Mouse (Mus musculus) CH12.LX (cell line): Measurements from ENCODE around the gene Fahd2a. TPM values are rescaled to one million over a fixed set of nuclear protein-coding genes. Genes with fewer than 3 reads are reported as not detected.

ENCODE experiments used
- DNase-seq: peaks from one replicate; pipeline ENCODE4 v3.0.0-alpha.2; 2013; ENCODE audit errors: extremely low read depth
- H3K27ac ChIP-seq: 2 replicates; pipeline ENCODE4 v1.5.1; 2012; ENCODE audit warnings: low read depth, mild to moderate bottlenecking, control low read depth, moderate library complexity; ENCODE audit not compliant: insufficient read depth
- H3K27me3 ChIP-seq: replicated peaks from 2 replicates; pipeline ENCODE3; 2012; ENCODE audit warnings: inconsistent platforms
- H3K36me3 ChIP-seq, 2 experiments: replicated peaks in 1 of 2; 2 replicates each; pipeline versions ENCODE3 to v1.6.1; 2012; ENCODE audit warnings: inconsistent platforms in 1 of 2, low read length in 1 of 2, mild to moderate bottlenecking in 1 of 2, mixed read lengths in 1 of 2, moderate library complexity in 1 of 2; ENCODE audit not compliant: control insufficient read depth in 1 of 2, insufficient read depth in 1 of 2
- H3K4me1 ChIP-seq, 2 experiments: 2 replicates each; pipeline ENCODE4 v1.6.1; 2012; ENCODE audit warnings: inconsistent platforms in 1 of 2, moderate library complexity in 1 of 2; ENCODE audit not compliant: insufficient read depth in 2 of 2, control insufficient read depth in 1 of 2
- H3K4me2 ChIP-seq: 2 replicates; pipeline ENCODE4 v1.6.1; 2012; ENCODE audit warnings: low read depth, mild to moderate bottlenecking, control low read depth; ENCODE audit not compliant: poor library complexity, insufficient read depth, severe bottlenecking
- H3K4me3 ChIP-seq, 3 experiments: fragments of 150-350 bp in 1 of 3; sonication (generic) in 1 of 3; replicated peaks in 1 of 3; 2 replicates each; pipeline versions ENCODE3 to v1.5.1; 2011 to 2012; ENCODE audit warnings: low read depth in 2 of 3, low read length in 2 of 3, mild to moderate bottlenecking in 2 of 3, moderate library complexity in 2 of 3, control low read depth in 1 of 3, improper control_type of control experiment in 1 of 3, inconsistent platforms in 1 of 3, mixed read lengths in 1 of 3; ENCODE audit not compliant: poor library complexity in 1 of 3
- H3K79me2 ChIP-seq: replicated peaks from 2 replicates; pipeline ENCODE4 v1.6.1; 2012; ENCODE audit warnings: mild to moderate bottlenecking, moderate library complexity; ENCODE audit not compliant: control insufficient read depth, poor library complexity, insufficient read depth, severe bottlenecking; ENCODE audit errors: extremely low read depth
- H3K9ac ChIP-seq: 2 replicates; pipeline ENCODE4 v1.6.1; 2012; ENCODE audit warnings: low read depth, mild to moderate bottlenecking, control low read depth, moderate library complexity; ENCODE audit not compliant: insufficient read depth
- H3K9me3 ChIP-seq: replicated peaks from 2 replicates; pipeline ENCODE3; 2012; ENCODE audit warnings: low read length, inconsistent platforms, mixed read lengths
- BHLHE40 ChIP-seq: IDR thresholded peaks from 2 replicates; pipeline ENCODE4 v1.6.1; 2011; ENCODE audit warnings: mild to moderate bottlenecking, low read depth, low read length, improper control_type of control experiment
- CHD2 ChIP-seq: IDR thresholded peaks from 2 replicates; pipeline ENCODE4 v1.6.1; 2011; ENCODE audit warnings: low read length, improper control_type of control experiment
- CTCF ChIP-seq, 2 experiments: IDR thresholded peaks in 1 of 2; conservative IDR thresholded peaks in 1 of 2; 2 replicates each; pipeline ENCODE4 v1.5.1; 2011 to 2012; ENCODE audit warnings: low read depth in 2 of 2, low read length in 2 of 2, improper control_type of control experiment in 1 of 2, inconsistent platforms in 1 of 2, mild to moderate bottlenecking in 1 of 2, moderate library complexity in 1 of 2
- E2F4 ChIP-seq: IDR thresholded peaks from 2 replicates; pipeline ENCODE4 v1.6.1; 2011; ENCODE audit warnings: low read depth, low read length, improper control_type of control experiment; ENCODE audit not compliant: insufficient replicate concordance
- ETS1 ChIP-seq: conservative IDR thresholded peaks from 2 replicates; pipeline ENCODE4 v1.6.1; 2012; ENCODE audit warnings: low read depth, mild to moderate bottlenecking, inconsistent platforms, low read length, improper control_type of control experiment, moderate library complexity
- GABPA ChIP-seq: IDR thresholded peaks from 2 replicates; pipeline ENCODE4 v1.6.1; 2012; ENCODE audit warnings: low read depth, low read length, improper control_type of control experiment, inconsistent platforms; ENCODE audit not compliant: insufficient replicate concordance
- JUND ChIP-seq: conservative IDR thresholded peaks from 2 replicates; pipeline ENCODE4 v1.6.1; 2011; ENCODE audit warnings: low read depth, low read length, improper control_type of control experiment
- MAFK ChIP-seq: IDR thresholded peaks from 2 replicates; pipeline ENCODE4 v1.6.1; 2011; ENCODE audit warnings: low read length, improper control_type of control experiment; ENCODE audit not compliant: insufficient replicate concordance
- MAX ChIP-seq: IDR thresholded peaks from 2 replicates; pipeline ENCODE4 v1.6.1; 2011; ENCODE audit warnings: low read length, improper control_type of control experiment
- MXI1 ChIP-seq: IDR thresholded peaks from 2 replicates; pipeline ENCODE4 v1.6.1; 2011; ENCODE audit warnings: mild to moderate bottlenecking, low read depth, low read length, improper control_type of control experiment
- MYC ChIP-seq: IDR thresholded peaks from 2 replicates; pipeline ENCODE4 v1.6.1; 2011; ENCODE audit warnings: low read depth, mild to moderate bottlenecking, improper control_type of control experiment, low read length
- NRF1 ChIP-seq: IDR thresholded peaks from 2 replicates; pipeline ENCODE4 v1.6.1; 2014; ENCODE audit warnings: low read depth, mild to moderate bottlenecking, inconsistent platforms, low read length, improper control_type of control experiment, moderate library complexity
- TCF12 ChIP-seq: IDR thresholded peaks from 2 replicates; pipeline ENCODE4 v1.6.1; 2014; ENCODE audit warnings: low read depth, mild to moderate bottlenecking, inconsistent platforms, low read length, improper control_type of control experiment
- USF1 ChIP-seq: IDR thresholded peaks from 2 replicates; pipeline ENCODE4 v1.6.1; 2014; ENCODE audit warnings: low read depth, mild to moderate bottlenecking, inconsistent platforms, low read length, improper control_type of control experiment
- USF2 ChIP-seq: conservative IDR thresholded peaks from 2 replicates; pipeline ENCODE4 v1.6.1; 2011; ENCODE audit warnings: low read depth, low read length, improper control_type of control experiment
- ZC3H11A ChIP-seq: IDR thresholded peaks from 2 replicates; pipeline ENCODE4 v1.6.1; 2012; ENCODE audit warnings: low read depth, mild to moderate bottlenecking, inconsistent platforms, low read length, improper control_type of control experiment
- ZMIZ1 ChIP-seq: IDR thresholded peaks from 2 replicates; pipeline ENCODE4 v1.6.1; 2012; ENCODE audit warnings: low read depth, mild to moderate bottlenecking, inconsistent platforms, low read length, improper control_type of control experiment
- ZNF384 ChIP-seq: IDR thresholded peaks from 2 replicates; pipeline ENCODE4 v1.6.1; 2012; ENCODE audit warnings: low read depth, low read length, improper control_type of control experiment, inconsistent platforms
- dilution Hi-C: fragments of 300-500 bp; cut with MboI; formaldehyde crosslinking; loops from 2 replicates; pipeline ENCODE4 v1.14.3; 2020; ENCODE audit warnings: low sequenced_read_pairs; ENCODE audit not compliant: extremely low pct_unique_long_range_greater_than_20kb, extremely low pct_ligation_motif_present
- in situ Hi-C: fragments of 300-500 bp; cut with MboI; formaldehyde crosslinking; loops from 3 replicates; pipeline ENCODE4 v1.14.3; 2019; ENCODE audit warnings: low sequenced_read_pairs, low pct_ligation_motif_present, low pct_unique_long_range_greater_than_20kb, mixed read lengths
- polyA plus RNA-seq: library from polyadenylated mRNA; unstranded; fragments of >175 nt; gene quantifications from 2 replicates; pipeline ENCODE4 v1.2.1, GENCODE M21; 2012; ENCODE audit warnings: low read depth; ENCODE audit not compliant: insufficient read length
- total RNA-seq, 2 experiments: library from RNA; depleted of rRNA; stranded (reverse); fragments of 300-350 nt in 1 of 2; fragments of >200 nt in 1 of 2; gene quantifications; 2 replicates each; pipeline ENCODE4 v1.2.3; 2012 to 2014

Fahd2a gene
- total and polyA plus RNA-seq, 3 experiments, result 4.5 to 9.9 (median 6.6) TPM

DNA sequence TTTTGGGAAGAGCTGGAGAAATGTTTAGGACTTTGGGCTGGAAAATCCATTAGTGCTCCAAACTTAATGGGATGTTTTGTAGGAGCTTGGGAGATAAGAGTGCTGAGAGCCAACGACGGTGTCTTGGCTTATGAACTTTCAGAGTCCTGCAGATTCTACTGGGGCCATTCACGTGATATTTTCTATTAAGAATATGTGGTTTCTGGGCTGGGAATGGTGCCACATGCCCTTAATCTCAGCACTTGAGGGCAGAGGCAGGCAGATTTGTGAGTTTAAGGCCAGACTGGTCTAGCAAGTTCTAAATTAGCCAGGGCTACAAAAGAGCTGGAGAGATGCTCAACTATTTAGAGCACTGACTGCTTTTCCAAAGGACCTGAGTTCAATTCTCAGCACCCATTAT is 54.0 kb downstream of the Fahd2a start:
- in situ Hi-C loops (no loop called here), dilution Hi-C loops (no loop called here)
- H3K9me3 ChIP-seq, result no peaks in the 10 kb centered on the region
- peaks cover 10% of the 10 kb centered on the region for H3K27me3 ChIP-seq
- no peak for TF ChIP-seq ETS1
- no peak for TF ChIP-seq ZNF384
- TF ChIP-seq BHLHE40, result no peak
- TF ChIP-seq CTCF (conservative IDR thresholded peaks at IDR 0.05 in 1 of 2, IDR thresholded peaks at IDR 0.05 in 1 of 2; ENCODE audit: low read depth in 2 of 2, low read length in 2 of 2), result no peak
- no peak for TF ChIP-seq MYC
- no peak for TF ChIP-seq GABPA
- no peak overlapping the region for H3K9ac ChIP-seq
- H3K4me3 ChIP-seq, result no peak overlapping the region
- no peaks in the 10 kb centered on the region for H3K79me2 ChIP-seq
- no peak overlapping the region for H3K4me2 ChIP-seq
- no peaks in the 10 kb centered on the region for H3K36me3 ChIP-seq
- no peak for DNase-seq
- H3K27ac ChIP-seq, result no peak overlapping the region
- no peaks in the 10 kb centered on the region for H3K4me1 ChIP-seq

DNA sequence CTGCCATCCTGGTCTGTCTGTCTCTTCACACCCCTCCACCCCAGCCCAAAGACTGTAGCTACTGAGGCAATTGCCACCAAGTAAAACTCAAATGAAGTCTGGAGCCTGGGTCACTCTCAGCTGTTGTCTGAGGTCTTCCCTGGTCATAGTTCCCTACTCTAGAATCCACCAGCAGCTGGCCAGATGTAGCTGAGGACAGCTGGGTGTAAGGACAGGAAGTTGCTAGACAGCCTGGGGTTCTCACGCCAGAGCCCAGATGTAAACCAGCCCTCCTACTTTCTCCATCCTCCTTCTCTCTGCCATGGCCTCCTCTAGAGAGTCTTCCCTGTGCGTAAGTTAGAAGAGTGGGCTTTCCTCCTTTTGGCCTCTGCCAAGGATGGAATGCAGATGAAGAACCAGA is 56.8 kb downstream of the Fahd2a start:
- Histone ChIP-seq H3K4me2 (no peak overlapping the region), H3K4me1 (peaks cover 0 to 2% of the 10 kb centered on the region in 2 experiments; a peak in 1 of 4 replicates), H3K9me3 (no peaks in the 10 kb centered on the region), H3K27me3 (peaks cover 26% of the 10 kb centered on the region), H3K27ac (no peak overlapping the region), H3K4me3 (no peak overlapping the region), H3K36me3 (no peaks in the 10 kb centered on the region), H3K9ac (no peak overlapping the region), H3K79me2 (no peaks in the 10 kb centered on the region)
- dilution Hi-C loops (no loop called here), in situ Hi-C loops (no loop called here)
- no peak for DNase-seq
- TF ChIP-seq USF2 (no peak), CHD2 (no peak), ETS1 (no peak), JUND (no peak), NRF1 (no peak), E2F4 (no peak), MAX (no peak), MXI1 (no peak), MAFK (no peak), ZC3H11A (no peak), ZMIZ1 (no peak), TCF12 (no peak), USF1 (no peak)

Other genes starting within 250 kb of the Fahd2a start
- 0.93 and 1.3 TPM in 2 replicates for gene 1810024B03Rik, start 236.3 kb downstream of the Fahd2a start, total RNA-seq (2012; rRNA removed)
- 0.63 and 1.2 TPM in 2 replicates for gene 1810024B03Rik, start 236.3 kb downstream of the Fahd2a start, total RNA-seq (2014; rRNA removed)
- gene 1810024B03Rik, start 236.3 kb downstream of the Fahd2a start, polyA plus RNA-seq, result 0.77 and 0.94 TPM in 2 replicates
- gene Snrnp200, start 236.2 kb downstream of the Fahd2a start, total RNA-seq (2012; rRNA removed), result 90.3 and 99.0 TPM in 2 replicates
- gene Snrnp200, start 236.2 kb downstream of the Fahd2a start, total RNA-seq (2014; rRNA removed), result 74.3 and 75.1 TPM in 2 replicates
- 100 and 102 TPM in 2 replicates for gene Snrnp200, start 236.2 kb downstream of the Fahd2a start, polyA plus RNA-seq
- gene Ciao1, start 196.7 kb downstream of the Fahd2a start, total RNA-seq (2012; rRNA removed), result 72.1 and 79.0 TPM in 2 replicates
- 58.3 and 60.9 TPM in 2 replicates for gene Ciao1, start 196.7 kb downstream of the Fahd2a start, total RNA-seq (2014; rRNA removed)
- gene Ciao1, start 196.7 kb downstream of the Fahd2a start, polyA plus RNA-seq, result 74.3 and 74.5 TPM in 2 replicates
- 11.5 and 12.0 TPM in 2 replicates for gene Tmem127, start 196.7 kb downstream of the Fahd2a start, total RNA-seq (2012; rRNA removed)
- gene Tmem127, start 196.7 kb downstream of the Fahd2a start, total RNA-seq (2014; rRNA removed), result 12.3 and 15.8 TPM in 2 replicates
- 11.4 and 11.9 TPM in 2 replicates for gene Tmem127, start 196.7 kb downstream of the Fahd2a start, polyA plus RNA-seq
- 69.0 and 71.4 TPM in 2 replicates for gene Stard7, start 174.3 kb downstream of the Fahd2a start, total RNA-seq (2012; rRNA removed)
- gene Stard7, start 174.3 kb downstream of the Fahd2a start, total RNA-seq (2014; rRNA removed), result 122 and 135 TPM in 2 replicates
- gene Stard7, start 174.3 kb downstream of the Fahd2a start, polyA plus RNA-seq, result 66.8 and 80.6 TPM in 2 replicates
- gene Dusp2, start 108.4 kb downstream of the Fahd2a start, total RNA-seq (2012; rRNA removed), result 57.8 and 71.0 TPM in 2 replicates
- 96.6 and 107 TPM in 2 replicates for gene Dusp2, start 108.4 kb downstream of the Fahd2a start, total RNA-seq (2014; rRNA removed)
- gene Dusp2, start 108.4 kb downstream of the Fahd2a start, polyA plus RNA-seq, result 68.5 and 81.5 TPM in 2 replicates
- 0.08 TPM in 1 of 2 replicates, not detected in the other for gene Astl, start 105.9 kb downstream of the Fahd2a start, total RNA-seq (2012; rRNA removed)
- gene Astl, start 105.9 kb downstream of the Fahd2a start, total RNA-seq (2014; rRNA removed), result not detected in 2 replicates
- not detected in 2 replicates for gene Astl, start 105.9 kb downstream of the Fahd2a start, polyA plus RNA-seq
- gene Adra2b, start 81.4 kb downstream of the Fahd2a start, total RNA-seq (2012; rRNA removed), result not detected in 2 replicates
- 0.08 TPM in 1 of 2 replicates, not detected in the other for gene Adra2b, start 81.4 kb downstream of the Fahd2a start, total RNA-seq (2014; rRNA removed)
- 0.05 TPM in 1 of 2 replicates, not detected in the other for gene Adra2b, start 81.4 kb downstream of the Fahd2a start, polyA plus RNA-seq
- 0.17 and 0.21 TPM in 2 replicates for gene Gpat2, start 19.4 kb downstream of the Fahd2a start, total RNA-seq (2012; rRNA removed)
- gene Gpat2, start 19.4 kb downstream of the Fahd2a start, total RNA-seq (2014; rRNA removed), result 0.19 TPM in 2 replicates
- gene Gpat2, start 19.4 kb downstream of the Fahd2a start, polyA plus RNA-seq, result 0.45 and 0.63 TPM in 2 replicates
- not detected in 2 replicates for gene Kcnip3, start 77.5 kb upstream of the Fahd2a start, total RNA-seq (2012; rRNA removed)
- not detected in 2 replicates for gene Kcnip3, start 77.5 kb upstream of the Fahd2a start, total RNA-seq (2014; rRNA removed)
- not detected in 2 replicates for gene Kcnip3, start 77.5 kb upstream of the Fahd2a start, polyA plus RNA-seq
- gene Prom2, start 96.9 kb upstream of the Fahd2a start, total RNA-seq (2012; rRNA removed), result not detected in 2 replicates
- gene Prom2, start 96.9 kb upstream of the Fahd2a start, total RNA-seq (2014; rRNA removed), result not detected in 2 replicates
- gene Prom2, start 96.9 kb upstream of the Fahd2a start, polyA plus RNA-seq, result not detected in 2 replicates
- 4.1 and 4.7 TPM in 2 replicates for gene Zfp661, start 142.5 kb upstream of the Fahd2a start, total RNA-seq (2012; rRNA removed)
- 5.9 and 6.7 TPM in 2 replicates for gene Zfp661, start 142.5 kb upstream of the Fahd2a start, total RNA-seq (2014; rRNA removed)
- gene Zfp661, start 142.5 kb upstream of the Fahd2a start, polyA plus RNA-seq, result 2.5 and 3.2 TPM in 2 replicates
- gene Mrps5, start 142.7 kb upstream of the Fahd2a start, total RNA-seq (2012; rRNA removed), result 173 and 188 TPM in 2 replicates
- gene Mrps5, start 142.7 kb upstream of the Fahd2a start, total RNA-seq (2014; rRNA removed), result 144 and 186 TPM in 2 replicates
- gene Mrps5, start 142.7 kb upstream of the Fahd2a start, polyA plus RNA-seq, result 210 and 278 TPM in 2 replicates
- gene Mal, start 212.1 kb upstream of the Fahd2a start, total RNA-seq (2012; rRNA removed), result not detected in 2 replicates
- not detected in 2 replicates for gene Mal, start 212.1 kb upstream of the Fahd2a start, total RNA-seq (2014; rRNA removed)
- not detected in 2 replicates for gene Mal, start 212.1 kb upstream of the Fahd2a start, polyA plus RNA-seq